Mouse (Mus musculus) hindbrain, embryonic 13.5 days (tissue): ENCODE results near the gene Rbm24. TPM values are rescaled to one million over a fixed set of nuclear protein-coding genes. Genes with fewer than 3 reads are reported as not detected.

Experiments
- ATAC-seq: fragments of 200-750 bp; cut with Nextera tagmentation; 2 replicates; pipeline ENCODE4 v1.8.0; 2017; ENCODE audit warnings: moderate TSS enrichment; ENCODE audit not compliant: low FRiP score
- H3K27ac ChIP-seq: fragments of 300-500 bp; sonication (generic); 2 replicates; pipeline ENCODE4 v1.5.1; 2015; ENCODE audit warnings: inconsistent platforms, mild to moderate bottlenecking, moderate library complexity
- H3K27me3 ChIP-seq: fragments of 300-500 bp; sonication (generic); 2 replicates; pipeline ENCODE4 v1.6.1; 2015; ENCODE audit warnings: mild to moderate bottlenecking, inconsistent platforms
- H3K36me3 ChIP-seq: fragments of 300-500 bp; sonication (generic); 2 replicates; pipeline ENCODE4 v1.6.1; 2015; ENCODE audit warnings: mild to moderate bottlenecking, inconsistent platforms
- H3K4me1 ChIP-seq: fragments of 300-500 bp; sonication (generic); replicated peaks from 2 replicates; pipeline ENCODE4 v1.6.1; 2015; ENCODE audit warnings: inconsistent platforms
- H3K4me2 ChIP-seq: fragments of 300-500 bp; sonication (generic); 2 replicates; pipeline ENCODE4 v1.6.1; 2015; ENCODE audit warnings: inconsistent platforms, mild to moderate bottlenecking, moderate library complexity
- H3K4me3 ChIP-seq: fragments of 300-500 bp; sonication (generic); 2 replicates; pipeline ENCODE4 v1.5.1; 2015; ENCODE audit warnings: mild to moderate bottlenecking, inconsistent platforms
- H3K9ac ChIP-seq: fragments of 300-500 bp; sonication (generic); 2 replicates; pipeline ENCODE4 v1.6.1; 2015; ENCODE audit warnings: mild to moderate bottlenecking, inconsistent platforms
- H3K9me3 ChIP-seq: fragments of 300-500 bp; sonication (generic); 2 replicates; pipeline ENCODE4 v1.6.1; 2016; ENCODE audit warnings: inconsistent platforms
- WGBS: fragments of 180-500 bp; shearing (Covaris S2); methylation state at CpG from one replicate; pipeline ENCODE4 v1.1.7; 2015; 5-methylcytosine and 5-hydroxymethylcytosine counted together
- polyA plus RNA-seq: library from polyadenylated mRNA; unstranded; fragments of >200 nt; fragmentation: Nextera tagmentation; extraction: Ambion mirVana; gene quantifications from 2 replicates; pipeline ENCODE4 v1.2.1, GENCODE M21; 2015

Rbm24 gene
- polyA plus RNA-seq, 1 experiment from 2014 or later, result 2.1 TPM

GRCm38 (mm10) chr13:46446062-46446461, 27.8 kb downstream of the Rbm24 start:
- WGBS, result 87% methylated on average over 6 of the region's 6 CpGs
- no peaks in the 10 kb centered on the region for H3K27me3 ChIP-seq

DNA sequence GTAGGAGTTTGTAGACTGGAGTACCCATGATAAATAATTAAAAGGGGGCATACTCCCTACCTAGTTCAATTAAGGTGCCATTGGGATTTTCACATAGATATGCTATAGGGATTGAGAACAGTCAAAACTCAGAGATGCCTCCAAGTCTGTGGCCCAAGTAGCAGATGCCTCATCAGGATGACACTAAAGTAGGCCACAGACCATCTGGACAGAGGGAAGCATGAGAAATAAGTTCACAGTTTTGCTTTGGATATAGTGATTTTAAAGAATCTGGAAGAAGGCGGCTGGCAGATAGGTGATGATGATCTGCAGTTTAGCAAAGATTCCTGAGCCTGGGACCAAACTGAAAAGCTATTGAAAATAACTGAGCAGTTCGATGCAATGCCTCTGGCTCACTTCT, 30.0 kb downstream of the Rbm24 start:
- ATAC-seq, result no peak
- no peak overlapping the region for H3K27ac ChIP-seq
- H3K9ac ChIP-seq, result no peak overlapping the region
- no peaks in the 10 kb centered on the region for H3K36me3 ChIP-seq
- no peaks in the 10 kb centered on the region for H3K9me3 ChIP-seq
- no peak overlapping the region for H3K4me2 ChIP-seq
- H3K27me3 ChIP-seq, result no peaks in the 10 kb centered on the region
- 97% methylated on average over 2 of the region's 2 CpGs for WGBS
- H3K4me1 ChIP-seq, result 0 out of 2 replicates have a peak, but pooled peaks cover 9% of the 10 kb centered on the region
- H3K4me3 ChIP-seq, result no peak overlapping the region

More at GRCm38 (mm10) chr13:46446062-46446461, 27.8 kb downstream of the Rbm24 start:
- Histone ChIP-seq H3K9ac (no peak overlapping the region), H3K36me3 (no peaks in the 10 kb centered on the region), H3K4me1 (0 out of 2 replicates have a peak, but pooled peaks cover 12% of the 10 kb centered on the region), H3K4me2 (no peak overlapping the region), H3K27ac (no peak overlapping the region), H3K4me3 (no peak overlapping the region), H3K9me3 (no peaks in the 10 kb centered on the region)
- no peak for ATAC-seq

DNA sequence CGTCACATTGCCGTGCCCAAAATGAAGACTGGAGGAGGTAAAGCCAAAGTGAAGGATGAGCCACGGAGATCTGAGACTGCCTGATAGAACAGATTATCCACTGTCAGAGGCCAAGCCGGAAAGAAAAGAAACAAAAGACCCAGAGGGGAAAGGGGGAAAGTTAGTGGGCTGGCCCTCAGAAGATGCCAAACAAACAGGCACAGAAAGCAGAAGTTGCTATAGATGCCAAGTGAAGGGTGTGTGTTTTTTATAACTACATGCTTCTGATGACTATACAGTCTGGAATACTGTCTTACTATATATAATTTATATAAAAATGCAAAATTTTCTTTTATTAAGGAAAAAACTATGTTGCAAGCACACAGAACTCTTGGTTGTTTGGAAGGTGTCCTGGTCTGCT, 31.7 kb downstream of the Rbm24 start:
- WGBS, result 48% methylated on average over 4 of the region's 4 CpGs
- Histone ChIP-seq H3K36me3 (no peaks in the 10 kb centered on the region), H3K27ac (no peak overlapping the region), H3K4me1 (no peaks in the 10 kb centered on the region), H3K27me3 (no peaks in the 10 kb centered on the region), H3K4me2 (no peak overlapping the region), H3K9ac (no peak overlapping the region), H3K9me3 (no peaks in the 10 kb centered on the region), H3K4me3 (no peak overlapping the region)
- no peak for ATAC-seq

- H3K9me3 ChIP-seq, result no peaks in the 10 kb centered on the region
- 87% methylated on average over 7 of the region's 7 CpGs for WGBS
These were observed 32.4 kb downstream of the Rbm24 start for GRCm38 (mm10) chr13:46450623-46451022.

DNA sequence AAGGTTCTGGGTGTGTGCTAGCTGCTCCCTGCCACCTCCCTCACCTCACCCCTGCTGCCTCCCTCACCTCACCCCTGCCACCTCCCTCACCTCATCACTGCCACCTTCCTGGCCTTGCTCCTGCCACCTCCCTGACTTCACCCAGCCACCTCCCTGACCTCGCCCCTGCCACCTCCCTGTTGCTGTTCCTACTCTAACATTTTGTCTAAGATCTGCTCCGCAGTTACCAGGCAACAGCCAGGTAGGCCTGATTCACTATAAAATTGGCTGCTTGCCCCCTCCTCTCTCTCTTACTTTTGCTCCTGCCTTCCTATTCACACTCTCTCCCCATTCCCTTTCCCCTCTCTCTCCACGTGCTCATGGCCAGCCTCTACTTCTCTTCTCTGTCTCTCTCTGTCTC, 33.3 kb downstream of the Rbm24 start:
- 77% methylated on average over 3 of the region's 3 CpGs for WGBS
- Histone ChIP-seq H3K4me3 (no peak overlapping the region), H3K4me1 (no peaks in the 10 kb centered on the region), H3K9me3 (no peaks in the 10 kb centered on the region), H3K27me3 (no peaks in the 10 kb centered on the region), H3K4me2 (no peak overlapping the region), H3K36me3 (no peaks in the 10 kb centered on the region), H3K27ac (no peak overlapping the region), H3K9ac (no peak overlapping the region)
- ATAC-seq, result no peak

More at GRCm38 (mm10) chr13:46450623-46451022, 32.4 kb downstream of the Rbm24 start:
- no peaks in the 10 kb centered on the region for H3K4me1 ChIP-seq
- H3K36me3 ChIP-seq, result no peaks in the 10 kb centered on the region
- no peaks in the 10 kb centered on the region for H3K27me3 ChIP-seq
- no peak overlapping the region for H3K27ac ChIP-seq
- no peak for ATAC-seq
- H3K4me3 ChIP-seq, result no peak overlapping the region
- H3K4me2 ChIP-seq, result no peak overlapping the region
- H3K9ac ChIP-seq, result no peak overlapping the region

DNA sequence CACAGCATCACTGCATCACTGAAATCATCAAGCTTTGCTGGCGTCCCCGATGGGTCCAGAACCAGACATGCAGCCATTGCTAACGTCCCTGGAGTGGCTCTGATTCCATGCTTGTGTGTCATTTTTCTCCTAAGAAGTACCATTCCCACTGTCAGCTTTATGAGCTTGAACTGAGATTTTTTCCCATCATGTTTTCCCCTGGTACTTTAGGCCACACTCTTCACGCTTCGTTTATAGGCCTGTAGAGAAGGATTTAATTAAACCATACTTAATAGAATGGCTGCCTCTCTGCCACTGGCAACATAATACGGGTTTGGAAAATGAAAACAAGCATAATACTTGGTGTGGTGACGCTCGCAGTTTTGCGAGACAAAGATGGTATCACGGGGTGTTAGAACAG, 41.3 kb downstream of the Rbm24 start:
- no peaks in the 10 kb centered on the region for H3K9me3 ChIP-seq
- H3K27me3 ChIP-seq, result no peaks in the 10 kb centered on the region
- peak overlapping the region; percentile 52 for H3K27ac ChIP-seq
- H3K36me3 ChIP-seq, result no peaks in the 10 kb centered on the region
- no peak overlapping the region for H3K9ac ChIP-seq
- WGBS, result 58% methylated on average over 10 of the region's 10 CpGs
- no peak for ATAC-seq
- H3K4me1 ChIP-seq, result peaks cover 9% of the 10 kb centered on the region
- no peak overlapping the region for H3K4me2 ChIP-seq
- no peak overlapping the region for H3K4me3 ChIP-seq

DNA sequence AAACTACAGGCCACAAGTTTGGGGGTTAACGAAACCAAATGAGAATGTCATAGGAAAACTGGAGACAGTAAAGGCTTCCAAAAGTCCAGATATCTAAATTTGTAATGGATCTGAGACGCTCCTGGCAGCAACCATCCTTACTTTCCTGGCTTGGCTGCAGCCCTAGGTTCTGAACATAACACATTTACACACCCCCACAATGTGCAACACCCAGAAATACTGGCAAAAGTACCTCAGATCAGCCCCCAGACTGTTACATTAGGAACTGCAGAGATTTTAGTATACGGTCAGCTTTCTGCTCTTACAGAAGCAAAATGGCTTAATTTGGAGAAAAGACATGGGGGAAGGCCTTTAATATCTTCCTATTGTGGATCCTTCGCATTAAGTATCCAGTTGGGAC, 44.0 kb downstream of the Rbm24 start:
- no peak for ATAC-seq
- no peak overlapping the region for H3K27ac ChIP-seq
- H3K27me3 ChIP-seq, result no peaks in the 10 kb centered on the region
- H3K9me3 ChIP-seq, result no peaks in the 10 kb centered on the region
- H3K9ac ChIP-seq, result no peak overlapping the region
- H3K4me2 ChIP-seq, result no peak overlapping the region
- H3K4me3 ChIP-seq, result no peak overlapping the region
- 94% methylated on average over 4 of the region's 4 CpGs for WGBS
- H3K4me1 ChIP-seq, result peaks cover 9% of the 10 kb centered on the region
- no peaks in the 10 kb centered on the region for H3K36me3 ChIP-seq

- whole genome bisulfite sequencing, result 82% methylated on average over 3 of the region's 3 CpGs
- no peaks in the 10 kb centered on the region for H3K36me3 ChIP-seq
- peaks cover 9% of the 10 kb centered on the region for H3K4me1 ChIP-seq
- no peak for ATAC-seq
- no peaks in the 10 kb centered on the region for H3K9me3 ChIP-seq
- no peaks in the 10 kb centered on the region for H3K27me3 ChIP-seq
- no peak overlapping the region for H3K27ac ChIP-seq
- H3K4me2 ChIP-seq, result no peak overlapping the region
- no peak overlapping the region for H3K9ac ChIP-seq
- no peak overlapping the region for H3K4me3 ChIP-seq
These were observed 45.5 kb downstream of the Rbm24 start for GRCm38 (mm10) chr13:46463764-46464163.

GRCm38 (mm10) chr13:46468251-46468650, 50.0 kb downstream of the Rbm24 start:
- Histone ChIP-seq H3K9ac (no peak overlapping the region), H3K4me1 (no peaks in the 10 kb centered on the region), H3K36me3 (no peaks in the 10 kb centered on the region), H3K4me2 (no peak overlapping the region), H3K27ac (no peak overlapping the region), H3K9me3 (no peaks in the 10 kb centered on the region), H3K27me3 (no peaks in the 10 kb centered on the region), H3K4me3 (no peak overlapping the region)
- ATAC-seq, result no peak
- WGBS, result 74% methylated on average over 8 of the region's 8 CpGs

GRCm38 (mm10) chr13:46469536-46469935, 51.3 kb downstream of the Rbm24 start:
- 97% methylated on average over 2 of the region's 2 CpGs for WGBS
- no peak for ATAC-seq
- H3K4me3 ChIP-seq, result no peak overlapping the region
- no peaks in the 10 kb centered on the region for H3K36me3 ChIP-seq
- H3K27me3 ChIP-seq, result no peaks in the 10 kb centered on the region
- no peak overlapping the region for H3K27ac ChIP-seq
- H3K4me1 ChIP-seq, result no peaks in the 10 kb centered on the region
- H3K9me3 ChIP-seq, result no peaks in the 10 kb centered on the region
- no peak overlapping the region for H3K9ac ChIP-seq
- no peak overlapping the region for H3K4me2 ChIP-seq

Other genes starting within 250 kb of the Rbm24 start
- not detected in 2 replicates for gene Stmnd1, start 144.7 kb upstream of the Rbm24 start, polyA plus RNA-seq
- 5.6 and 6.3 TPM in 2 replicates for gene Cap2, start 83.4 kb downstream of the Rbm24 start, polyA plus RNA-seq